Mouse (Mus musculus): Measurements from ENCODE around the gene Aldh4a1. TPM values are rescaled to one million over a fixed set of nuclear protein-coding genes. Genes with fewer than 3 reads are reported as not detected.
A peak's percentile ranks its signal among the peaks of the same experiment; 100 is the strongest.

Aldh4a1 gene
- polyA plus RNA-seq, 1 experiment from 2014 or later, result 25.3 TPM

DNA sequence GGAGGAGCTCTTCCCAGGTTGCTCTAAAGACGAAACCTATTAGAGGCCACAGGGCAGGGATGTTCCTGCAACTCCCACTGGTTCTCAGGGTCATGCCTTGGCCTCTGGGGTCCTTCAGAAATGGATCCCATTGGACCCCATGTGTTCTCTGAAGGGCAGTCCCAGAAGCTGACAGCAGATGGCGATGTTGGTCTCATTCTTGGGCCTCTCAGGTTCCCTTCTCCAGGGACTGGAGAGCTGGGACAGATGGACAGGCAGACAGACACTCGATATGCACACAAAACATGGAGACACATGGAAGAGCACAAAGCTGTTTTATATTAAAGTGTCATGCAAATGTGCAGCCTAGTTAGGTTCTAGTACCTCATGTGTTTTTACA, 62.0 kb downstream of the Aldh4a1 start:
- peaks cover 13% of the 10 kb centered on the region; the same call in 1 of the 2 replicates for H3K9me3 ChIP-seq
- 15% methylated on average over 3 of the region's 3 CpGs for WGBS
- H3K4me3 ChIP-seq (replicated peaks), result no peak overlapping the region
- H3K9ac ChIP-seq (replicated peaks), result no peak overlapping the region
- no peak overlapping the region for H3K4me2 ChIP-seq
- no peak for ATAC-seq (ENCODE audit: insufficient number of reproducible peaks, insufficient read depth, low FRiP score, low TSS enrichment, low read depth)
- H3K27ac ChIP-seq, result no peak overlapping the region
- no peaks in the 10 kb centered on the region for H3K36me3 ChIP-seq
- H3K27me3 ChIP-seq, result peaks cover 15% of the 10 kb centered on the region; the same call in 1 of the 2 replicates
- H3K4me1 ChIP-seq (replicated peaks), result peaks cover 2% of the 10 kb centered on the region; the same call in 1 of the 2 replicates

DNA sequence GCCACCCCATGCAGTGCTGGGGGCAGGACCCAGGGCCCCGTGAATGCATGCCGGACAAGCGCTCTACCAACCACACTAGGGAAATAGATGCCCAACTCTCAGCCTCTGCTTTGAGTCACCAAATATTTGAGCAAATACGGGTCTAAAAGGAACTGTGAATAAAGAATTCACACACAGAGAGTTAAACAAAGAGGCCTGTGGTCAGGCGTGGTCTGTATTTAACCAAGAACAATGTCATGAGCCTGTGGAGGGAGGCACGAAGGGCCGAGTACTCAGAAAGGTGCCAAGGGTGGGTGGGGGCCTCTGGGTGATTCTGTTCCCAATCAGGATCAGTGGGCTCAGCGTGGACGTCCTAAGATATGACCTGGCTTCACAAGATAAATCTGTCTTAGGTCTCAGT, 65.4 kb downstream of the Aldh4a1 start:
- Histone ChIP-seq H3K9ac (replicated peaks) (no peak overlapping the region), H3K36me3 (no peaks in the 10 kb centered on the region), H3K4me1 (replicated peaks) (peaks cover 7% of the 10 kb centered on the region), H3K4me2 (no peak overlapping the region), H3K27me3 (peaks cover 43% of the 10 kb centered on the region), H3K4me3 (replicated peaks) (no peak overlapping the region), H3K27ac (no peak overlapping the region), H3K9me3 (no peaks in the 10 kb centered on the region)
- no peak for ATAC-seq (ENCODE audit: insufficient number of reproducible peaks, insufficient read depth, low FRiP score, low TSS enrichment, low read depth)
- 77% methylated on average over 9 of the region's 9 CpGs for WGBS

DNA sequence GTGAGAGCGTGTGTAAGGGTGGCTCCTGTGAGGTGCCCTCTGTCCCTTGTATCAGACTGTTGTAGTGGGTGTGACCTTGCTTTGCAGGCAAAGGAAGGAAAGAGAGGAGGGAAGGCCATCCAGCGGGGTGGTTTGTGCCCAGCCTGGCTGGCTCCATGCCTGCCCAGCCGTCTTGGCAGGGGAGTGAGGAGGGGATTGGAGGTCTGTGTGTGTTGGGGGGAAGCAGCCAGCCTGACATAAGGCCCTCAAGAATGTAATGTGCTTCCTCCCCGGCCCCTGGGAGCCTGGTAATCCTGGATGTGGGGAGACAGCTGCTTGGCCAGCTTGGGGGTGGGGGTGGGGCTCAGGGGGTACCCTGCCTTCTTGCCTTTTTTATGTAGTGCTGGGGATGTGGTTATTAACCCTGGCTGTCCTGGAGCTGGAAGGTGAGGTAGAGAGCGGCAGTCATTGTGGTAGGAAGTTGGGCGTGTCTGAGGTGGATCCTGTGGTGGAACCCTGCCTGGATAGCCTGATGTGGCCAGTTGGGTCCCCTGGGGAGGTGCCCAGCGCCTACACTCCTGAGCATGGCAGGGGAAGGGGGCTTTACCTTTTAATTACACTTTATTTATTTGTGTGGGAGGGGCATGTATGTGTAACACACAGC, 67.1 kb downstream of the Aldh4a1 start:
- Histone ChIP-seq H3K4me3 (replicated peaks) (no peak overlapping the region), H3K27me3 (peaks cover 53% of the 10 kb centered on the region), H3K27ac (no peak overlapping the region), H3K4me2 (no peak overlapping the region), H3K4me1 (replicated peaks) (peaks cover 7% of the 10 kb centered on the region), H3K9me3 (no peaks in the 10 kb centered on the region), H3K36me3 (no peaks in the 10 kb centered on the region), H3K9ac (replicated peaks) (0 out of 2 replicates have a peak overlapping the region, but pooled peaks have one; percentile 4)
- ATAC-seq (ENCODE audit: insufficient number of reproducible peaks, insufficient read depth, low FRiP score, low TSS enrichment, low read depth), result no peak
- 34% methylated on average over 7 of the region's 7 CpGs for WGBS

DNA sequence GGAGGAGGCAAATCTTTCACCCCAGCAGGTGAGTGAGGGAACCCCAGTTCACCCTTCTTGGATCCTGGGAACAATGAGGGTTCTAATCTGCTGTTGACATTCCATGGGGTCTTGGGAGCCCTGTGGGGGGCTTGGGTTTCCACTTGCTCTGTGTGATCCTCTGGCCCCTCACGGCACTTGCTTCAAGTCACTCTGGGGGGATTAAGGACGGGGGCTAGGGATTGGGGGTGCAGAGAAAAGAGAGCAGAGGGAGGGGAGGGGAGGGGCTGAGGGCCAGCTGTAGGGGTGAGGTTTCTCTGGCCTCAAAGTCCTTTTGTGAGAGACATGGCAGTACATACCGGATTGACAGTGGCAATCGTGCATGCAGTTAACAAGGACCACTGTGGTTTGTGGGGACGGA, 70.6 kb downstream of the Aldh4a1 start:
- Histone ChIP-seq H3K36me3 (no peaks in the 10 kb centered on the region), H3K9me3 (no peaks in the 10 kb centered on the region), H3K4me1 (replicated peaks) (peaks cover 15% of the 10 kb centered on the region), H3K27ac (no peak overlapping the region), H3K4me2 (no peak overlapping the region), H3K4me3 (replicated peaks) (no peak overlapping the region), H3K27me3 (peaks cover 53% of the 10 kb centered on the region), H3K9ac (replicated peaks) (no peak overlapping the region)
- WGBS, result 49% methylated on average over 5 of the region's 5 CpGs
- ATAC-seq (ENCODE audit: insufficient number of reproducible peaks, insufficient read depth, low FRiP score, low TSS enrichment, low read depth), result no peak

DNA sequence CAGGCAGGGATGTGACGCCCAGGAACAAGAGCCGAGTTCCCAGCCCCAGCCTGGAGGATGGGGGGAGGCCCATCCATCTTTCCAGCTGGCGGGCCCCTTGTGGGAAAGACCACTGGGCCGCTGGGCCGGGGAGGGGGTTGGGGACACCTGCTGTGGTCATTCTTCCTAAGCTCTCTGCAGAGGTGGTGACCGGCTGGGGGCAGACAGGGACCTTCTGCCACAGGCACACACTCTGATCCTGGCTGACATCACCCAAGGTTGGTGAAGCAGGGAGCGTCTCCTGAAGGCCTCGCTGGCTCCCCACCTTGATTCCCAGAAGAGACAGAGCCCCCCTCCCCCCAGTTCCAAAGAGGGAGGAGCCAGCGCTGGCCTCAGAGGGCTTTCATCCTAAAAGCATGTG, 75.1 kb downstream of the Aldh4a1 start:
- WGBS, result 3% methylated on average over 9 of the region's 9 CpGs
- Histone ChIP-seq H3K27ac (no peak overlapping the region), H3K36me3 (no peaks in the 10 kb centered on the region), H3K9ac (replicated peaks) (no peak overlapping the region), H3K9me3 (no peaks in the 10 kb centered on the region), H3K4me3 (replicated peaks) (no peak overlapping the region), H3K4me1 (replicated peaks) (peaks cover 8% of the 10 kb centered on the region; the same call in 1 of the 2 replicates), H3K27me3 (peaks cover 36% of the 10 kb centered on the region), H3K4me2 (no peak overlapping the region)
- no peak for ATAC-seq (ENCODE audit: insufficient number of reproducible peaks, insufficient read depth, low FRiP score, low TSS enrichment, low read depth)

DNA sequence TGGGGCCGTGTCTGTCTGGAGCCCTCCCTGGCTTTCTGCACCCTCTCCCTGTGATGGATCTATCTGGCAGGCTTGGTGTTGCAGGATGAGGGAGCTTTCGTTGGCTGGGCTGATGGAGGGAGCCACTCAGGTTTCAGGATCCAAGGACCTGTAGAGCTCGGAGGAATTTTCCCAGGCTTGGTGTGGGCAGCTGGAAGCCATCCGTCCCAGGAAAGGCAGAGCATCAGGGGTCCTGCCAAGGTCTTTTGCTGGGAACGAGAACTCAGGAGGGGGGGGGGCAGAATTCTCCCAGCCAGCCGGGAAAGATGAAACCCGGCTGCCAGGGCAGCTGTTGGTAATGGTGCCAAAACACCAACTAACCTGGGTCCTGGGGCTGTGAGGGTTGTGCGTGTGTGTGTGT, 75.9 kb downstream of the Aldh4a1 start:
- Histone ChIP-seq H3K27me3 (peaks cover 27% of the 10 kb centered on the region), H3K4me1 (replicated peaks) (peaks cover 8% of the 10 kb centered on the region; the same call in 1 of the 2 replicates), H3K9me3 (0 out of 2 replicates have a peak, but pooled peaks cover 2% of the 10 kb centered on the region), H3K27ac (no peak overlapping the region), H3K36me3 (no peaks in the 10 kb centered on the region), H3K4me3 (replicated peaks) (no peak overlapping the region), H3K4me2 (no peak overlapping the region), H3K9ac (replicated peaks) (no peak overlapping the region)
- WGBS, result 48% methylated on average over 8 of the region's 8 CpGs
- no peak for ATAC-seq (ENCODE audit: insufficient number of reproducible peaks, insufficient read depth, low FRiP score, low TSS enrichment, low read depth)

Small RNA genes lying within 50 kb of the gene (microRNA-seq; reads per million reads assigned to microRNA genes)
- gene Gm25571, result not detected
- gene Mir7020, result not detected

Other genes with a start within 250 kb of the Aldh4a1 start
- 4.1 and 5.9 TPM in 2 replicates for gene Iffo2, start 92.3 kb upstream of the Aldh4a1 start, polyA plus RNA-seq (2016; fragmentation: Nextera tagmentation; extraction: Ambion mirVana)
- gene Gm21969, start 19.7 kb upstream of the Aldh4a1 start, polyA plus RNA-seq (2016; fragmentation: Nextera tagmentation; extraction: Ambion mirVana), result not detected in 2 replicates
- not detected in 2 replicates for gene Tas1r2, start 30.7 kb downstream of the Aldh4a1 start, polyA plus RNA-seq (2016; fragmentation: Nextera tagmentation; extraction: Ambion mirVana)
- 0.40 and 0.45 TPM in 2 replicates for gene Pax7, start 210.7 kb downstream of the Aldh4a1 start, polyA plus RNA-seq (2016; fragmentation: Nextera tagmentation; extraction: Ambion mirVana)

All from limb, embryonic 12.5 days (tissue).